Mouse (Mus musculus) myocyte (in vitro differentiated cells): ENCODE data around the gene Muc13.

ENCODE experiments used
- E2F4 ChIP-seq: IDR thresholded peaks from one replicate; pipeline ENCODE4 v1.6.1; 2011; ENCODE audit warnings: mild to moderate bottlenecking, control low read depth, moderate library complexity; ENCODE audit not compliant: insufficient read depth
- POLR2A ChIP-seq: IDR thresholded peaks from one replicate; pipeline ENCODE4 v1.6.1; 2011; ENCODE audit warnings: low read depth, mild to moderate bottlenecking, control low read depth, moderate library complexity; ENCODE audit not compliant: insufficient read length
- POLR2AphosphoS2 ChIP-seq: IDR thresholded peaks from one replicate; pipeline ENCODE4 v1.6.1; 2011; ENCODE audit warnings: low read depth, control low read depth; ENCODE audit not compliant: insufficient read length
- TCF12 ChIP-seq: IDR thresholded peaks from one replicate; pipeline ENCODE4 v1.6.1; 2011; ENCODE audit warnings: mild to moderate bottlenecking, control low read depth; ENCODE audit not compliant: poor library complexity, insufficient read depth, severe bottlenecking
- USF1 ChIP-seq: IDR thresholded peaks from one replicate; pipeline ENCODE4 v1.6.1; 2011; ENCODE audit warnings: low read depth, mild to moderate bottlenecking, control low read depth, moderate library complexity

- no peak for TF ChIP-seq USF1
- TF ChIP-seq TCF12, result no peak
- TF ChIP-seq POLR2A, result no peak
- TF ChIP-seq POLR2AphosphoS2, result no peak
- no peak for TF ChIP-seq E2F4
Measured at GRCm38 (mm10) chr16:33774972-33775371, 18.9 kb upstream of the Muc13 start.
